Mouse (Mus musculus) midbrain, embryonic 15.5 days (tissue): ENCODE measurements at regions not wholly inside any gene's neighbourhood (a gene's known extent, or its start where the extent isn't known, plus 50 kb on each side); places are given as distances from the start of the nearest gene placed in this dataset.
A peak's percentile ranks its signal among the peaks of the same experiment; 100 is the strongest.
"Not testable (repeated sequence)": the region's sequence is repeated elsewhere in the genome, so short reads cannot be mapped to it uniquely, and the experiment has no call there.

Experiments
- ATAC-seq: fragments of 200-750 bp; cut with Nextera tagmentation; replicated peaks from 2 replicates; pipeline ENCODE4 v1.8.0; 2017; ENCODE audit warnings: moderate TSS enrichment
- H3K27ac ChIP-seq: fragments of 300-500 bp; sonication (generic); 2 replicates; pipeline ENCODE4 v1.5.1; 2015; ENCODE audit warnings: mild to moderate bottlenecking, inconsistent platforms
- H3K27me3 ChIP-seq: fragments of 300-500 bp; sonication (generic); replicated peaks from 2 replicates; pipeline ENCODE4 v1.6.1; 2015; ENCODE audit warnings: inconsistent platforms
- H3K36me3 ChIP-seq: fragments of 300-500 bp; sonication (generic); replicated peaks from 2 replicates; pipeline ENCODE4 v1.6.1; 2015; ENCODE audit warnings: inconsistent platforms
- H3K4me1 ChIP-seq: fragments of 300-500 bp; sonication (generic); 2 replicates; pipeline ENCODE4 v1.6.1; 2015; ENCODE audit warnings: inconsistent platforms
- H3K4me2 ChIP-seq: fragments of 300-500 bp; sonication (generic); 2 replicates; pipeline ENCODE4 v1.6.1; 2015; ENCODE audit warnings: inconsistent platforms, mild to moderate bottlenecking, moderate library complexity
- H3K4me3 ChIP-seq: fragments of 300-500 bp; sonication (generic); 2 replicates; pipeline ENCODE4 v1.5.1; 2015; ENCODE audit warnings: mild to moderate bottlenecking, inconsistent platforms
- H3K9ac ChIP-seq: fragments of 300-500 bp; sonication (generic); 2 replicates; pipeline ENCODE4 v1.6.1; 2015; ENCODE audit warnings: mild to moderate bottlenecking, inconsistent platforms
- H3K9me3 ChIP-seq: fragments of 300-500 bp; sonication (generic); 2 replicates; pipeline ENCODE4 v1.6.1; 2016; ENCODE audit warnings: inconsistent platforms
- WGBS: fragments of 180-500 bp; shearing (Covaris S2); methylation state at CpG from one replicate; pipeline ENCODE4 v1.1.7; 2015; ENCODE audit warnings: mixed read lengths; 5-methylcytosine and 5-hydroxymethylcytosine counted together

- Histone ChIP-seq H3K4me1 (no peaks in the 10 kb centered on the region), H3K27me3 (no peaks in the 10 kb centered on the region), H3K4me2 (no peak overlapping the region), H3K4me3 (no peak overlapping the region), H3K27ac (no peak overlapping the region), H3K9me3 (no peaks in the 10 kb centered on the region), H3K9ac (no peak overlapping the region), H3K36me3 (no peaks in the 10 kb centered on the region)
- ATAC-seq = no peak
- 93% methylated on average over 1 of the region's 1 CpGs for WGBS
Measured at GRCm38 (mm10) chr17:91733927-91734324, 641.1 kb upstream of the Nrxn1 start.

- H3K4me2 ChIP-seq = no peak overlapping the region
- no peaks in the 10 kb centered on the region for H3K4me1 ChIP-seq
- ATAC-seq = no peak
- no peak overlapping the region for H3K4me3 ChIP-seq
- 81% methylated on average over 2 of the region's 2 CpGs for WGBS
- H3K9ac ChIP-seq = no peak overlapping the region
- no peaks in the 10 kb centered on the region for H3K36me3 ChIP-seq
- H3K9me3 ChIP-seq = no peaks in the 10 kb centered on the region
- no peak overlapping the region for H3K27ac ChIP-seq
- no peaks in the 10 kb centered on the region for H3K27me3 ChIP-seq
Measured at GRCm38 (mm10) chr17:91733174-91733926, 640.5 kb upstream of the Nrxn1 start.

- Histone ChIP-seq H3K9ac (no peak overlapping the region), H3K4me1 (no peaks in the 10 kb centered on the region), H3K36me3 (no peaks in the 10 kb centered on the region), H3K4me3 (no peak overlapping the region), H3K4me2 (no peak overlapping the region), H3K27me3 (no peaks in the 10 kb centered on the region), H3K27ac (no peak overlapping the region), H3K9me3 (no peaks in the 10 kb centered on the region)
- no peak for ATAC-seq
Measured at GRCm38 (mm10) chr17:91710412-91710811, 617.5 kb upstream of the Nrxn1 start.

GRCm38 (mm10) chr17:91691063-91691462 lies 598.2 kb upstream of the Nrxn1 start:
- no peaks in the 10 kb centered on the region for H3K36me3 ChIP-seq
- H3K4me2 ChIP-seq = no peak overlapping the region
- H3K4me1 ChIP-seq = no peaks in the 10 kb centered on the region
- no peak overlapping the region for H3K27ac ChIP-seq
- no peak overlapping the region for H3K9ac ChIP-seq
- no peak overlapping the region for H3K4me3 ChIP-seq
- no peaks in the 10 kb centered on the region for H3K9me3 ChIP-seq
- H3K27me3 ChIP-seq = no peaks in the 10 kb centered on the region
- WGBS = 91% methylated on average over 4 of the region's 4 CpGs
- no peak for ATAC-seq

GRCm38 (mm10) chr17:91657449-91657848 lies 564.6 kb upstream of the Nrxn1 start:
- ATAC-seq = peak; percentile 56
- H3K9me3 ChIP-seq = no peaks in the 10 kb centered on the region

GRCm38 (mm10) chr17:91657036-91657435 lies 564.2 kb upstream of the Nrxn1 start:
- H3K36me3 ChIP-seq = no peaks in the 10 kb centered on the region
- no peak for ATAC-seq
- no peaks in the 10 kb centered on the region for H3K9me3 ChIP-seq
- H3K4me3 ChIP-seq = no peak overlapping the region
- H3K4me1 ChIP-seq = no peaks in the 10 kb centered on the region
- no peak overlapping the region for H3K27ac ChIP-seq
- H3K9ac ChIP-seq = no peak overlapping the region
- H3K27me3 ChIP-seq = no peaks in the 10 kb centered on the region
- H3K4me2 ChIP-seq = no peak overlapping the region

More at GRCm38 (mm10) chr17:91657449-91657848, 564.6 kb upstream of the Nrxn1 start:
- Histone ChIP-seq H3K27me3 (no peaks in the 10 kb centered on the region), H3K9ac (no peak overlapping the region), H3K4me2 (no peak overlapping the region), H3K36me3 (no peaks in the 10 kb centered on the region), H3K4me1 (no peaks in the 10 kb centered on the region), H3K27ac (no peak overlapping the region), H3K4me3 (no peak overlapping the region)

GRCm38 (mm10) chr17:91631915-91632314 lies 539.0 kb upstream of the Nrxn1 start:
- H3K9ac ChIP-seq = no peak overlapping the region
- H3K9me3 ChIP-seq = no peaks in the 10 kb centered on the region
- no peak overlapping the region for H3K4me2 ChIP-seq
- H3K4me3 ChIP-seq = no peak overlapping the region
- no peak for ATAC-seq
- H3K27ac ChIP-seq = no peak overlapping the region
- no peaks in the 10 kb centered on the region for H3K4me1 ChIP-seq
- no peaks in the 10 kb centered on the region for H3K27me3 ChIP-seq
- no peaks in the 10 kb centered on the region for H3K36me3 ChIP-seq

- H3K27ac ChIP-seq, H3K36me3 ChIP-seq, H3K4me1 ChIP-seq, ATAC-seq, H3K27me3 ChIP-seq, H3K9me3 ChIP-seq, H3K9ac ChIP-seq, H3K4me3 ChIP-seq, H3K4me2 ChIP-seq: not testable (repeated sequence)
- 93% methylated on average over 5 of the region's 5 CpGs for WGBS
Measured at GRCm38 (mm10) chr17:91614175-91614574, 521.3 kb upstream of the Nrxn1 start.

GRCm38 (mm10) chr17:91589120-91589519 lies 496.2 kb upstream of the Nrxn1 start:
- Histone ChIP-seq H3K4me3 (no peak overlapping the region), H3K36me3 (no peaks in the 10 kb centered on the region), H3K4me1 (no peaks in the 10 kb centered on the region), H3K9ac (no peak overlapping the region), H3K27ac (no peak overlapping the region), H3K9me3 (no peaks in the 10 kb centered on the region), H3K27me3 (no peaks in the 10 kb centered on the region), H3K4me2 (no peak overlapping the region)
- ATAC-seq = no peak

GRCm38 (mm10) chr17:91551058-91551691 lies 458.3 kb upstream of the Nrxn1 start:
- H3K27me3 ChIP-seq, H3K4me3 ChIP-seq, H3K9ac ChIP-seq, H3K27ac ChIP-seq, H3K36me3 ChIP-seq, H3K9me3 ChIP-seq, H3K4me2 ChIP-seq, H3K4me1 ChIP-seq, ATAC-seq: not testable (repeated sequence)
- WGBS = 78% methylated on average over 5 of the region's 9 CpGs

GRCm38 (mm10) chr17:91531488-91531887 lies 438.6 kb upstream of the Nrxn1 start:
- no peak overlapping the region for H3K9ac ChIP-seq
- no peak overlapping the region for H3K4me2 ChIP-seq
- H3K4me3 ChIP-seq = no peak overlapping the region
- H3K27ac ChIP-seq = no peak overlapping the region
- no peaks in the 10 kb centered on the region for H3K9me3 ChIP-seq
- H3K4me1 ChIP-seq = no peaks in the 10 kb centered on the region
- ATAC-seq = no peak
- no peaks in the 10 kb centered on the region for H3K36me3 ChIP-seq
- H3K27me3 ChIP-seq = no peaks in the 10 kb centered on the region
- 90% methylated on average over 1 of the region's 1 CpGs for WGBS

- Histone ChIP-seq H3K4me2 (no peak overlapping the region), H3K27me3 (no peaks in the 10 kb centered on the region), H3K9me3 (no peaks in the 10 kb centered on the region), H3K27ac (no peak overlapping the region), H3K9ac (no peak overlapping the region), H3K4me3 (no peak overlapping the region), H3K36me3 (no peaks in the 10 kb centered on the region), H3K4me1 (no peaks in the 10 kb centered on the region)
- no peak for ATAC-seq
Measured at GRCm38 (mm10) chr17:91517256-91517655, 424.4 kb upstream of the Nrxn1 start.
